Mouse (Mus musculus) left cerebral cortex, postnatal 4 days (tissue): ENCODE measurements around the gene Tnfrsf11a. TPM values are rescaled to one million over a fixed set of nuclear protein-coding genes. Genes with fewer than 3 reads are reported as not detected.

Experiments used
- DNase-seq: peaks from one replicate; pipeline ENCODE4 v3.0.0-alpha.2; 2022
- intact Hi-C: fragments of 180-260 bp; cut with DNase I; formaldehyde crosslinking; loops from one replicate; pipeline ENCODE4 v1.15.1; 2025
- total RNA-seq, 2 experiments: library from RNA; stranded (reverse); gene quantifications; 2 replicates each; pipeline ENCODE4 v1.2.3; 2021

Gene Tnfrsf11a
- total RNA-seq, 2 experiments from 2014 or later = 4.4 to 5.6 TPM

DNA sequence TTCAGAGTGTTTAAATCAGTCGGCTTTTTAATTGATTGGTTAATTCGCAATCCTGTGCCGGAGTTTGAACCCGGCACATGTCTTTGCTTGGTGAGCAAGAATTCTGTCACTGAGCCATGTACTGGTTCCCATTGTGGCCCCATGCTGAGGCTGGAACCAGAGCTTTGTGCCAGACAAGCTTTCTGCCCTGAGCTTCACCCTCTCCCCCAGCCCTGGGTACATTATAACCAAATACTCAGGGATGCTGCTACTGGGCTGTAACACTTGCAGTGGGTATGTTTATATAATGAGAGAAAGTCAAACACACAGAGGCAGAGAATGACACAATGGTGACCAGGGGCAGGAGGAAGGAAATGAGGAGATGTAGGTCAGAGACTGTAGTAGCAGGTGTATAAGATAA, 43.8 kb downstream of the Tnfrsf11a start:
- DNase-seq = no peak
- intact Hi-C loops = no loop called here

DNA sequence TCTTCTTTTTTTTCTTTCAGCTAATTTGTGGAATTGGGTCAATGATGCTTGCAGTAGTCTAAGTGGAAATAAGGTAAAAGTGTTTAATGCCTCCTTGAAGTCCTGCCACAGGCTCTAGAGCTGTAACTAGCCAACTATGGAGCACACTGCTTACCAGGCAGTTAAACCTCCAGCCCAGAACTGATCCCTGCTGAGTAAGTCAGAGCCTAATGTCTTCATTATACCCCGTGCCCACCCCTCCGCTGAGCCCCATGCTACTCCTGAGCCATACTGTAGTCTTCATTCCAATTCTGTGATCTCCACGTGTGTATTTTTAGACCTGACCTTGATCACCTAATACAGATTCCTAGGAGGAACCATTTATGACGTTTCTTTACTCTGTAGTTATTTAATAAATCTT, 44.5 kb downstream of the Tnfrsf11a start:
- intact Hi-C loops = no loop called here

GRCm38 (mm10) chr1:105827374-105827773, 46.9 kb downstream of the Tnfrsf11a start:
- no peak for DNase-seq
- intact Hi-C loops = no loop called here

More for the DNA sequence above, 44.5 kb downstream of the Tnfrsf11a start:
- no peak for DNase-seq

DNA sequence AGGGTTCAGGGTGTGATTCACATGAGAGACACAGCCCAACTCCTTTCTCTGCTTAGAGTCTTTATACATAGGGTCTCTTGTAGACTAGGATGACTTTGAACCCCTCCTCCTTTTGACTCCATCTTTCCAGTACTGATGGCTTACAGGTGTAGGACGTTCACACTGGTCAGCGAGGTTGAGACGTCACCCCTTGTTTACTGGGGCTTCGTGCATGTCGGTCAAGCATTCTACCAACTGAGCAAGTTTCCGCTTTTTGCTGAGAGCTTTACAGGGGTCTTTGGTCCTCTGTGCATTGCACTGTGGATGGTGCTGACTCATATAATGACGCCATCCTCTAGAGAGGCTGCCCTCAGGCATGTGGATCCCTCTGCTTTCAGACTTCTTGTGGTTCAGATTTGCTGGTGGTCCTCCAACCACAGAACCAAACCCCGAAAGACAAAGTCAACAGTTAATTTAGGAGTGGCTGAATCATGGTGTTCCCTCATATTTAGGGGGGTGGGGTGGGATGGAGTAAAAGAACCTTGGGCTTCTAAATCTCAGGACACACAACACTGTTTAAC, 47.3 kb downstream of the Tnfrsf11a start:
- intact Hi-C loops = no loop called here
- no peak for DNase-seq

DNA sequence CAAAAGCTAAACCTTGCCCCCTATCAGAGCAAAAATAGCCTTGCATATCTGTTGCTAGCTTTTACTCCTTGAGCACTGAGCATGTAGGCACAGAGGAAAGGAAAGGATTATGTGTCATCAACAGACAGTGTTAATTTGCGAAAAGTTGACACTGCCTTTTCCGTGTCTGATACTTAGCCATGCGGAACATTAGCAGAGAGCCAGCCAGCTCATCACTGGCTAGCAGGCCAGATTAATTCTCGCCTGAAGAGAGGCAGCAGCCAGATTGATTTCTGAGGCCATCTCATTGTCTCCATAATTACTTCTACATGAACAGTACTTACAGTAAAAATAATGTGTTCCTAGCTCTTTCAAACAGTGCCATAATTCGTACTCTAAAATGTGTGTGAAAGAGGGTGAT, 48.7 kb downstream of the Tnfrsf11a start:
- intact Hi-C loops = no loop called here
- peak; percentile 27 for DNase-seq

- intact Hi-C loops = no loop called here
- no peak for DNase-seq
These were observed 52.3 kb downstream of the Tnfrsf11a start for GRCm38 (mm10) chr1:105832784-105833183.

GRCm38 (mm10) chr1:105842950-105843349, 62.4 kb downstream of the Tnfrsf11a start:
- DNase-seq = no peak
- intact Hi-C loops = no loop called here

GRCm38 (mm10) chr1:105843386-105843785, 62.9 kb downstream of the Tnfrsf11a start:
- no peak for DNase-seq
- intact Hi-C loops = no loop called here

- peak; percentile 35 for DNase-seq
- intact Hi-C loops = no loop called here
These were observed 63.3 kb downstream of the Tnfrsf11a start for GRCm38 (mm10) chr1:105843856-105844255.

DNA sequence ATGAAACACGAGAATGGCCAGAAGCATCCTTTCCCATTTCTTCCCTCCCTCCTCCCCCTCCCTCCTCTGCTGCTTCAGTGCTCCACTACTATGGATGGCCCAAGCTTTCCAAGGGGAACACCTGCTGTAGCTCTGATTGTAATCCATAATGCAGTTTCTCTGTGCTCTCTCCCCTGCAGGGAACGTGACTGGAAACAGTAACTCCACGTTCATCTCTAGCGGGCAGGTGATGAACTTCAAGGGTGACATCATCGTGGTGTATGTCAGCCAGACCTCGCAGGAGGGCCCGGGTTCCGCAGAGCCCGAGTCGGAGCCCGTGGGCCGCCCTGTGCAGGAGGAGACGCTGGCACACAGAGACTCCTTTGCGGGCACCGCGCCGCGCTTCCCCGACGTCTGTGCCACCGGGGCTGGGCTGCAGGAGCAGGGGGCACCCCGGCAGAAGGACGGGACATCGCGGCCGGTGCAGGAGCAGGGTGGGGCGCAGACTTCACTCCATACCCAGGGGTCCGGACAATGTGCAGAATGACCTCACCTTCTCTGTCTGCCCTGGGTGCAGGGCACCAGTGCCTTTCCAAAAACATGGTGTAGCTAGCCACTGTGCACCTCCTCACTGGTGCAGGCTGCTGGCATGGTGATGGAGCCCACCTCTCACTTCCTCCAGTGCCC, 64.0 kb downstream of the Tnfrsf11a start:
- intact Hi-C loops = no loop called here
- peak; percentile 34 for DNase-seq

DNA sequence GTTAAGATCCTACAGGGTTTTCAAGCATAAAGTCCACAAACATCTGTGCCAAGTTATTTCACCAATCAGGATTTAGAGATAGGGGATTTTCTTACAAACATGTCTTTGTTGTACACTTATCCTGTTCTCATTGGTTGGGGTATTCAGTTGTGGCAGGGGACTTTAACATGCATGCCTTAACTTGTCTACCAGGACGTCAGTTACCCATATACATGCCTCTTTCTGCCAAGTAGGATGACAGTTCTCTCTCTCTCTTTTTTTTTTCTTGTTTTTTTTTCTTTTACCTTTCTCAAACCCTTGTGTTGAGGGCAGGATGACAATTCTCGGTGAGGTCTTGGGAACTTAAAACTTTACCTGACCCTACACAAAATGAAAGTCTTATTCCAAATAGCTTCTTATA, 65.9 kb downstream of the Tnfrsf11a start:
- intact Hi-C loops = no loop called here
- no peak for DNase-seq

GRCm38 (mm10) chr1:105848806-105849205, 68.3 kb downstream of the Tnfrsf11a start:
- no peak for DNase-seq
- intact Hi-C loops = no loop called here

GRCm38 (mm10) chr1:105851341-105851740, 70.8 kb downstream of the Tnfrsf11a start:
- intact Hi-C loops = no loop called here
- no peak for DNase-seq

GRCm38 (mm10) chr1:105859740-105860139, 79.2 kb downstream of the Tnfrsf11a start:
- intact Hi-C loops = no loop called here
- no peak for DNase-seq

- intact Hi-C loops = no loop called here
- DNase-seq = no peak
These were observed 96.1 kb downstream of the Tnfrsf11a start for GRCm38 (mm10) chr1:105876589-105876988.

GRCm38 (mm10) chr1:105877808-105878207, 97.3 kb downstream of the Tnfrsf11a start:
- intact Hi-C loops = no loop called here

GRCm38 (mm10) chr1:105878416-105878815, 97.9 kb downstream of the Tnfrsf11a start:
- intact Hi-C loops = no loop called here
- DNase-seq = no peak

More at GRCm38 (mm10) chr1:105877808-105878207, 97.3 kb downstream of the Tnfrsf11a start:
- DNase-seq = no peak

DNA sequence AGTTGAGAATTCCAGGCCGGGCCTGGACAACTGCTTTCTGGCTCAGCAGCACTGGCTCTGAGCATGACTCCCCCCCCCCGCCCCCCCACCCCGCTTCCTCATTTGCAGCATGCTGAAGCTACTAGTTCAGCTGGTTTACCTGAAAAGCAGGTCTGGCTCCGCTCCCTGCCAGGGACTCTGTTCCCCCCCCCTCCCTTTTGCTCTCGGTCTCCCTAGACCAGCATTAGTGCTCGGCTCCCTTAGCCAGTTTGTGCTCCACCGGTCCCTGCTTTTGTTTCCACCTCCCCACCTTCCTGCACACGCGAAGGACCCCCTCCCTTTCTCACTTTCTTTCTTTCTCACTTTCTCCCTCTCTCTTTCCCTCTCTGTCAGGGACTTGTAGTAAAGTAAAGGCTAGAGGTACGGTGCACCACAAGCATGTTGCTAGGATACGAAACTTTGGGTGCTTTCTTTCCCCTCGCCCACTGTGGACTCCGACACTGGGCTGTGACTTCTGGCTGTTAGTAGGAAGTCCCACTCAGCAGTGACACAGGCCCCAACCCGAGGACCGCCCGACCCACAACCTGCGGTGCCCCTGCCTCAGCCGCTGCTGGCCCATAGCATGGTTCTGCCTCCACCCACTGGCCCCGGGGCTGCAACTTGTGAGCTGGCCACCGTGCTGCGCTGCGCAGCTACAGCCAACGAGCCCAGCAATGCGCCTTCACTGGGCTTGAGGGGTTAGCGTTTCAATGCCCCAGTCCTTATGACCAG, 100.2 kb downstream of the Tnfrsf11a start:
- intact Hi-C loops = no loop called here
- peak; percentile 13 for DNase-seq

DNA sequence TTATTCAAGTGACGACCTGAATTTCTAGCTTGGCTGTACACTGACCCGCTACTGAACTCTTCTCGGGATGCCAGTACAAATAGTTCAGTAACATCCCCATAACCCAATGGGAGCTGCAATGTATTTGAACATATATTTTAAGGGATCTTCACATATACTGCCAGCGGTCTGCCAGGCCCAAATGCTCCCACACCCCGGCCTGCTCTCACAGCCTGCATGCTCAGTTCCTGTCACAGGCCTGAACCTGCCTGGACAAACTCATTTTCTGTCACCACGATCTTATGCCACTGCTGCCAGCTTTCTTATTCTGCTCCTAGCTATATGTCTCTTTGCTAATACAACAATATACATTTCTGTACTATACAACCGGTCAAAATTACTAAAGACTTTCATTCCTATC, 100.9 kb downstream of the Tnfrsf11a start:
- intact Hi-C loops = no loop called here
- no peak for DNase-seq

DNA sequence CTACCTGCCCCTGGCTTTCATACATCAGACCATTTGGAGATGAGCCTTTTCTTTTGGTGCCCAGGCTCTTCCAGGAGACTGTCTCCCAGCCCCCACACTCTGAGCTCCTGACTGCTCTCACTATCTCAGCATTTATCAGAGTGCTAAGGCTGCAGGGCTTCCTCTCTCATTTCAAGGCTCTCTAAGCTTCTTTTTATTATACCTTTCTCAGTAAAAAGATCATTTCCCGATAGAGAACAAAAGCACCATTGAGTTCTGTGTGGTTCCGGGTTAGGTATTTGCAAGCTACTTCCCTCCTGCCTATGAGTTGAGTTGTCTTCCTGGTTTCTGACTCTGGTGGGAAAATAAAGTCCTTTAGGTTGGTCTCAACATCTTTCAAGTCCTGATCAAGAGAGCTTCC, 103.0 kb downstream of the Tnfrsf11a start:
- intact Hi-C loops = no loop called here
- no peak for DNase-seq

DNA sequence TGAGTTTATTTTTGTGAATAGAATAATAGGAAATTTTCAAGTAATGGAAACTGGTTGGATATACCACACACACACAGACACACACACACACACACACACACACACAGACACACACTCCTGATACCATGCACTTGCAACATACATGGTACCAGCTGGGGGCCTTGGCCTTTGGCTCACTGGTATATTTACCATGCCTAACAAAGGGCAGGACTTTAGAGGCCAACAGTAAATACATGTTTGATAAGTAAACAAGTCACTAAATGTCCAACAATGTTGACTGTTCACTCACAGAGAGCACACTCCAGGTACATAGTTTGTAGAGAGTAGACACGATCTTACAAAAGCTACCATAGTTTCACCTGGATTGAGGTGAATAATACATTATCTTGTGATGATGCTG, 104.6 kb downstream of the Tnfrsf11a start:
- intact Hi-C loops = no loop called here

DNA sequence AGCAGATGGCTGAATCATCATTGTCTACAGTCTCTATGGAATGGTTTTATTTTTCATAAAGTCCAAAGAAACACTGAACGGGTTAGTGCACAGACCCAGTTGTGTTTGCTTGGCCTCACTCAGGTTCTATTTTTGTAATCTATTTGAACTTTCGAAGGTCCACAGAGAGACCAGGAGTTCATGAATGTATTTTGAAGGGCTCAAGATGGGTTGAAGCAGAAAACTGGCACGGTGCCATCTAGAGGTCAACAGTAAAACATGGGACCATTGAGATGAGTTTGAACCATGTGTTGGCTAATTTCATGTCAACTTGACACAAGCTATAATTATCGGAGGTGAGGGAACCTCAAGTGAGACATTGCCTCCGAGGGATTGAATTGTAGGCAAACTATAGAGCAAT, 105.1 kb downstream of the Tnfrsf11a start:
- DNase-seq = no peak
- intact Hi-C loops = no loop called here

More for the DNA sequence above, 104.6 kb downstream of the Tnfrsf11a start:
- no peak for DNase-seq
